Mouse (Mus musculus) liver, adult 2 months (tissue): ENCODE measurements around the gene Map3k6. TPM values are rescaled to one million over a fixed set of nuclear protein-coding genes. Genes with fewer than 3 reads are reported as not detected.
A peak's percentile ranks its signal among the peaks of the same experiment; 100 is the strongest.

Source experiments
- DNase-seq: peaks from one replicate; pipeline ENCODE4 v3.0.0-alpha.2; 2011; ENCODE audit warnings: low read depth, low spot score; ENCODE audit errors: extremely low read depth
- H3K27ac ChIP-seq: fragments of 200-500 bp; replicated peaks from 2 replicates; pipeline ENCODE4 v1.5.1; 2012; ENCODE audit warnings: low read depth, mild to moderate bottlenecking, control low read depth, inconsistent platforms, low read length; ENCODE audit not compliant: insufficient read depth
- H3K27me3 ChIP-seq: fragments of 200-500 bp; 2 replicates; pipeline ENCODE4 v1.6.1; 2012; ENCODE audit warnings: mild to moderate bottlenecking, moderate library complexity, low read length, inconsistent platforms; ENCODE audit not compliant: control insufficient read depth, insufficient read depth
- H3K36me3 ChIP-seq: fragments of 200-500 bp; 2 replicates; pipeline ENCODE4 v1.6.1; 2012; ENCODE audit warnings: low read length, inconsistent platforms; ENCODE audit not compliant: control insufficient read depth, insufficient read depth
- H3K4me1 ChIP-seq: fragments of 200-500 bp; 2 replicates; pipeline ENCODE4 v1.6.1; 2011; ENCODE audit warnings: low read length; ENCODE audit not compliant: control insufficient read depth, insufficient read depth
- H3K4me3 ChIP-seq: fragments of 200-500 bp; 2 replicates; pipeline ENCODE4 v1.5.1; 2011; ENCODE audit warnings: low read depth, mild to moderate bottlenecking, control low read depth, low read length, moderate library complexity; ENCODE audit not compliant: insufficient read depth
- H3K79me2 ChIP-seq: fragments of 200-500 bp; 2 replicates; pipeline ENCODE4 v1.6.1; 2012; ENCODE audit warnings: inconsistent platforms, mild to moderate bottlenecking, low read length, moderate library complexity; ENCODE audit not compliant: control insufficient read depth, insufficient read depth
- H3K9ac ChIP-seq: fragments of 200-500 bp; 2 replicates; pipeline ENCODE4 v1.6.1; 2012; ENCODE audit warnings: low read depth, mild to moderate bottlenecking, control low read depth, inconsistent platforms, low read length
- CTCF ChIP-seq: fragments of 200-500 bp; IDR thresholded peaks from 2 replicates; pipeline ENCODE4 v1.5.1; 2011; ENCODE audit warnings: low read depth, low read length, control low read depth
- POLR2A ChIP-seq: fragments of 200-500 bp; IDR thresholded peaks from 2 replicates; pipeline ENCODE4 v1.6.1; 2011; ENCODE audit warnings: low read length, control low read depth; ENCODE audit not compliant: insufficient read depth; ENCODE audit errors: extremely low read depth
- WGBS: fragments of 180-500 bp; shearing (Covaris S2); methylation state at CpG from one replicate; pipeline ENCODE4 v1.1.7; 2018; 5-methylcytosine and 5-hydroxymethylcytosine counted together
- polyA plus RNA-seq: library from polyadenylated mRNA; depleted of rRNA; stranded (reverse); fragments of >200 nt; gene quantifications from 2 replicates; pipeline ENCODE4 v1.2.3, GENCODE M21; 2012; rRNA removed
- total RNA-seq: library from RNA; depleted of rRNA; stranded (reverse); fragments of >200 nt; gene quantifications from 2 replicates; pipeline ENCODE4 v1.2.3, GENCODE M21; 2014; rRNA removed

The Map3k6 gene
- total and polyA plus RNA-seq, 2 experiments: 0.80 to 1.3 TPM

GRCm38 (mm10) chr4:133298516-133299365, 58.1 kb downstream of the Map3k6 start:
- peaks cover 39% of the 10 kb centered on the region; the same call in 1 of the 2 replicates for H3K36me3 ChIP-seq

GRCm38 (mm10) chr4:133299701-133300100, 59.1 kb downstream of the Map3k6 start:
- no peaks in the 10 kb centered on the region for H3K4me1 ChIP-seq
- no peaks in the 10 kb centered on the region for H3K27me3 ChIP-seq
- WGBS: 84% methylated on average over 5 of the region's 5 CpGs
- no peaks in the 10 kb centered on the region for H3K79me2 ChIP-seq
- TF ChIP-seq POLR2A (no peak), CTCF (no peak)
- DNase-seq: no peak
- H3K9ac ChIP-seq: no peak overlapping the region
- H3K36me3 ChIP-seq: peaks cover 35% of the 10 kb centered on the region; the same call in 1 of the 2 replicates
- H3K4me3 ChIP-seq: no peak overlapping the region
- no peak overlapping the region for H3K27ac ChIP-seq

More at GRCm38 (mm10) chr4:133298516-133299365, 58.1 kb downstream of the Map3k6 start:
- H3K4me3 ChIP-seq: no peak overlapping the region
- no peak for DNase-seq
- H3K27ac ChIP-seq: no peak overlapping the region
- WGBS: 92% methylated on average over 12 of the region's 12 CpGs
- H3K27me3 ChIP-seq: no peaks in the 10 kb centered on the region
- TF ChIP-seq POLR2A (no peak), CTCF (no peak)
- H3K9ac ChIP-seq: no peak overlapping the region
- no peaks in the 10 kb centered on the region for H3K79me2 ChIP-seq
- H3K4me1 ChIP-seq: no peaks in the 10 kb centered on the region

GRCm38 (mm10) chr4:133300421-133300820, 59.8 kb downstream of the Map3k6 start:
- H3K36me3 ChIP-seq: peaks cover 36% of the 10 kb centered on the region

GRCm38 (mm10) chr4:133301802-133302201, 61.2 kb downstream of the Map3k6 start:
- WGBS: 27% methylated on average over 4 of the region's 4 CpGs
- TF ChIP-seq POLR2A (no peak), CTCF (peak; percentile 84)

More at GRCm38 (mm10) chr4:133300421-133300820, 59.8 kb downstream of the Map3k6 start:
- no peak for TF ChIP-seq CTCF
- TF ChIP-seq POLR2A: no peak
- Histone ChIP-seq H3K27ac (no peak overlapping the region), H3K9ac (no peak overlapping the region), H3K79me2 (no peaks in the 10 kb centered on the region), H3K4me1 (no peaks in the 10 kb centered on the region), H3K27me3 (no peaks in the 10 kb centered on the region), H3K4me3 (no peak overlapping the region)
- 94% methylated on average over 11 of the region's 11 CpGs for WGBS
- no peak for DNase-seq

More at GRCm38 (mm10) chr4:133301802-133302201, 61.2 kb downstream of the Map3k6 start:
- no peaks in the 10 kb centered on the region for H3K79me2 ChIP-seq
- no peaks in the 10 kb centered on the region for H3K4me1 ChIP-seq
- no peak overlapping the region for H3K27ac ChIP-seq
- H3K27me3 ChIP-seq: no peaks in the 10 kb centered on the region
- no peak overlapping the region for H3K9ac ChIP-seq
- H3K4me3 ChIP-seq: no peak overlapping the region
- DNase-seq: no peak
- peaks cover 34% of the 10 kb centered on the region for H3K36me3 ChIP-seq

Other genes with a start within 250 kb of the Map3k6 start
- 2.4 and 4.1 TPM in 2 replicates for gene Ahdc1, start 229.6 kb upstream of the Map3k6 start, total RNA-seq
- gene Ahdc1, start 229.6 kb upstream of the Map3k6 start, polyA plus RNA-seq: 8.7 and 8.8 TPM in 2 replicates
- 6.0 and 10.7 TPM in 2 replicates for gene Wasf2, start 110.3 kb upstream of the Map3k6 start, total RNA-seq
- 12.3 and 17.0 TPM in 2 replicates for gene Wasf2, start 110.3 kb upstream of the Map3k6 start, polyA plus RNA-seq
- not detected in 2 replicates for gene Cd164l2, start 28.7 kb upstream of the Map3k6 start, total RNA-seq
- gene Cd164l2, start 28.7 kb upstream of the Map3k6 start, polyA plus RNA-seq: not detected in 2 replicates
- gene Gpr3, start 28.3 kb upstream of the Map3k6 start, total RNA-seq: not detected in 2 replicates
- 0.07 TPM in 1 of 2 replicates, not detected in the other for gene Gpr3, start 28.3 kb upstream of the Map3k6 start, polyA plus RNA-seq
- 4.2 and 5.1 TPM in 2 replicates for gene Sytl1, start 22.3 kb downstream of the Map3k6 start, total RNA-seq
- gene Sytl1, start 22.3 kb downstream of the Map3k6 start, polyA plus RNA-seq: 2.9 and 5.3 TPM in 2 replicates
- 22.7 and 29.7 TPM in 2 replicates for gene Tmem222, start 37.0 kb downstream of the Map3k6 start, total RNA-seq
- gene Tmem222, start 37.0 kb downstream of the Map3k6 start, polyA plus RNA-seq: 45.4 and 57.0 TPM in 2 replicates
- 20.6 and 35.5 TPM in 2 replicates for gene Wdtc1, start 112.7 kb downstream of the Map3k6 start, total RNA-seq
- gene Wdtc1, start 112.7 kb downstream of the Map3k6 start, polyA plus RNA-seq: 83.3 and 105 TPM in 2 replicates
- gene Slc9a1, start 128.9 kb downstream of the Map3k6 start, total RNA-seq: 1.5 and 2.9 TPM in 2 replicates
- 5.6 and 9.2 TPM in 2 replicates for gene Slc9a1, start 128.9 kb downstream of the Map3k6 start, polyA plus RNA-seq
- 0.07 and 0.09 TPM in 2 replicates for gene Tent5b, start 239.3 kb downstream of the Map3k6 start, total RNA-seq
- 0.06 and 0.16 TPM in 2 replicates for gene Tent5b, start 239.3 kb downstream of the Map3k6 start, polyA plus RNA-seq